Mouse (Mus musculus): ENCODE measurements at regions not wholly inside any gene's neighbourhood (a gene's known extent, or its start where the extent isn't known, plus 50 kb on each side); places are given as distances from the start of the nearest gene placed in this dataset.

DNA sequence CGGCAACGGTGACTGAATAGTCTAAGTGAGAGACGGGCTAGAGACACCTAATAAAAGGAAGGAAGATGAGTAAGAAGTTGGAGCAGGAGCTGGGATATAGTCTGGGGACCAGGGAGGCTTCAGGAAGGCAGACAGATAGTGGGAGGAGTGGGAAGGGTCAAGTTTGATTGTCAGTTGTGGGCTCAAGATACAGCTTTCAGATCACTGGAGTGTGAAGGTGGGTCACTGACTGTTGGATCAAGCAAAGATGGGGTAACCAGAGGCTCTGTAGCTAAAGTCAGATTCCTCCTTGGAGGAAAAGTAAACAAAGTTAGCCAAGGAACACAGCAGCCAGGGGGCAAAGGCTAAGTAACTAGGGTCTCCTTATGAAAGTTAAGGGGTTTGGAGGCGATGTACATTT, 364.1 kb upstream of the Mon1b start:
- in situ Hi-C loops (cut with MboI; ENCODE audit: low pct_ligation_motif_present, low pct_unique_long_range_greater_than_20kb, low sequenced_read_pairs): no loop called here

DNA sequence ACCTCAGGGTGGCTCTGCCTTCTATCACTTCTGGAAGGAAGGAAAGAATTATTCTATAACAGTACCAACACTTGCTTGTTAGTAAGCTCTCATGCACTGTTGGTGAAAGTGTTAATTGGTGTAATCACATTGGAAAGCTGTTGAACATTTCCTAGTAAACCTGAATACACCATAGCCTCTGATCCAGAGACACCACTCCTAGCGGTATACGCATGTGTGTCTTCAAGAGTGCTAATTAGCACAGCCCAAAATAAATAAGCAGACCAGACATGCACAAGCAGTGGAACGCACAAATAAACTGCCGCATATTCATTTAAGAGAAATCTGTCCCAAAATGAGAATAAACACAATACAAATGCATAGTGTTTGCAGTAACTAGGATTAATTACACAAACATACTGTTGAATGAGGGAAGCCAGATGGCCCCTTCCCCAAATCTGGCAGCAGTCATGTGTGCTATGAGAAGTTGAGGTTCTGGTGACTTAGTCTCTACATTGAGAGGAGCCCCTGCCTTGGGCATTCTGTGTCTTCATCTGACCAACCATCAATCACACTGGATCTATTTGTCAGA, 335.0 kb upstream of the Mon1b start:
- Histone ChIP-seq H3K79me2 (replicated peaks; ENCODE audit: control insufficient read depth, extremely low read depth, insufficient read depth, poor library complexity, severe bottlenecking) (no peaks in the 10 kb centered on the region), H3K9ac (ENCODE audit: insufficient read depth, low read depth) (no peak overlapping the region), H3K4me3 (replicated peaks in 1 of 3; ENCODE audit: low read depth in 2 of 3, low read length in 2 of 3, poor library complexity in 1 of 3) (no peak overlapping the region), H3K36me3 (replicated peaks in 1 of 2; ENCODE audit: control insufficient read depth in 1 of 2, insufficient read depth in 1 of 2, low read length in 1 of 2) (no peaks in the 10 kb centered on the region), H3K27me3 (replicated peaks) (no peaks in the 10 kb centered on the region), H3K4me2 (ENCODE audit: insufficient read depth, low read depth, poor library complexity, severe bottlenecking) (no peak overlapping the region), H3K27ac (ENCODE audit: insufficient read depth, low read depth) (no peak overlapping the region), H3K9me3 (replicated peaks; ENCODE audit: low read length) (peaks cover 34% of the 10 kb centered on the region), H3K4me1 (ENCODE audit: control insufficient read depth in 1 of 2, insufficient read depth in 2 of 2) (no peaks in the 10 kb centered on the region)
- in situ Hi-C loops (cut with MboI; ENCODE audit: low pct_ligation_motif_present, low pct_unique_long_range_greater_than_20kb, low sequenced_read_pairs) (no loop called here), dilution Hi-C loops (cut with MboI; ENCODE audit: extremely low pct_ligation_motif_present, extremely low pct_unique_long_range_greater_than_20kb, low sequenced_read_pairs) (no loop called here)
- no peak for DNase-seq (ENCODE audit: extremely low read depth)
- TF ChIP-seq POLR2A (IDR thresholded peaks at IDR 0.05; ENCODE audit: low read depth, low read length): no peak
- TF ChIP-seq JUND (conservative IDR thresholded peaks at IDR 0.05; ENCODE audit: low read depth, low read length): no peak
- no peak for TF ChIP-seq CTCF (conservative IDR thresholded peaks at IDR 0.05 in 1 of 2, IDR thresholded peaks at IDR 0.05 in 1 of 2; ENCODE audit: low read depth in 2 of 2, low read length in 2 of 2)
- no peak for TF ChIP-seq NELFE (IDR thresholded peaks at IDR 0.05; ENCODE audit: low read depth, low read length)
- TF ChIP-seq IRF4 (IDR thresholded peaks at IDR 0.05; ENCODE audit: low read depth, low read length): no peak
- TF ChIP-seq GABPA (IDR thresholded peaks at IDR 0.05; ENCODE audit: insufficient replicate concordance, low read depth, low read length): no peak
- TF ChIP-seq UBTF (IDR thresholded peaks at IDR 0.05; ENCODE audit: low read depth, low read length): no peak
- TF ChIP-seq ELF1 (IDR thresholded peaks at IDR 0.05; ENCODE audit: low read depth, low read length): no peak
- no peak for TF ChIP-seq KAT2A (IDR thresholded peaks at IDR 0.05; ENCODE audit: insufficient replicate concordance, low read length)
- no peak for TF ChIP-seq SIN3A (IDR thresholded peaks at IDR 0.05; ENCODE audit: low read length)
- TF ChIP-seq TCF12 (IDR thresholded peaks at IDR 0.05; ENCODE audit: low read depth, low read length): no peak
- no peak for TF ChIP-seq MAZ (IDR thresholded peaks at IDR 0.05; ENCODE audit: low read depth, low read length)
- TF ChIP-seq MEF2A (IDR thresholded peaks at IDR 0.05; ENCODE audit: borderline replicate concordance, low read depth, low read length): no peak
- TF ChIP-seq ZNF384 (IDR thresholded peaks at IDR 0.05; ENCODE audit: low read depth, low read length): no peak
- TF ChIP-seq ZC3H11A (IDR thresholded peaks at IDR 0.05; ENCODE audit: low read depth, low read length): no peak

More for the DNA sequence above, 364.1 kb upstream of the Mon1b start:
- Histone ChIP-seq H3K36me3 (replicated peaks in 1 of 2; ENCODE audit: control insufficient read depth in 1 of 2, insufficient read depth in 1 of 2, low read length in 1 of 2) (no peaks in the 10 kb centered on the region), H3K79me2 (replicated peaks; ENCODE audit: control insufficient read depth, extremely low read depth, insufficient read depth, poor library complexity, severe bottlenecking) (no peaks in the 10 kb centered on the region), H3K9me3 (replicated peaks; ENCODE audit: low read length) (peaks cover 55% of the 10 kb centered on the region), H3K27me3 (replicated peaks) (no peaks in the 10 kb centered on the region), H3K4me3 (replicated peaks in 1 of 3; ENCODE audit: low read depth in 2 of 3, low read length in 2 of 3, poor library complexity in 1 of 3) (no peak overlapping the region), H3K4me1 (ENCODE audit: control insufficient read depth in 1 of 2, insufficient read depth in 2 of 2) (no peaks in the 10 kb centered on the region), H3K27ac (ENCODE audit: insufficient read depth, low read depth) (no peak overlapping the region), H3K4me2 (ENCODE audit: insufficient read depth, low read depth, poor library complexity, severe bottlenecking) (no peak overlapping the region), H3K9ac (ENCODE audit: insufficient read depth, low read depth) (no peak overlapping the region)
- no peak for DNase-seq (ENCODE audit: extremely low read depth)
- no peak for TF ChIP-seq IRF4 (IDR thresholded peaks at IDR 0.05; ENCODE audit: low read depth, low read length)
- TF ChIP-seq TBP (conservative IDR thresholded peaks at IDR 0.05; ENCODE audit: low read depth, low read length): no peak
- no peak for TF ChIP-seq JUND (conservative IDR thresholded peaks at IDR 0.05; ENCODE audit: low read depth, low read length)
- TF ChIP-seq MAZ (IDR thresholded peaks at IDR 0.05; ENCODE audit: low read depth, low read length): no peak
- TF ChIP-seq KAT2A (IDR thresholded peaks at IDR 0.05; ENCODE audit: insufficient replicate concordance, low read length): no peak
- TF ChIP-seq ZKSCAN1 (IDR thresholded peaks at IDR 0.05; ENCODE audit: borderline replicate concordance, low read depth, low read length): no peak
- no peak for TF ChIP-seq HCFC1 (IDR thresholded peaks at IDR 0.05; ENCODE audit: low read depth, low read length)
- TF ChIP-seq ZMIZ1 (IDR thresholded peaks at IDR 0.05; ENCODE audit: low read depth, low read length): no peak
- no peak for TF ChIP-seq POLR2AphosphoS2 (IDR thresholded peaks at IDR 0.05; ENCODE audit: low read depth, low read length)
- no peak for TF ChIP-seq MXI1 (IDR thresholded peaks at IDR 0.05; ENCODE audit: low read depth, low read length)
- no peak for TF ChIP-seq NELFE (IDR thresholded peaks at IDR 0.05; ENCODE audit: low read depth, low read length)
- no peak for TF ChIP-seq JUN (IDR thresholded peaks at IDR 0.05; ENCODE audit: insufficient read depth, low read depth, low read length)
- no peak for TF ChIP-seq CHD2 (IDR thresholded peaks at IDR 0.05; ENCODE audit: low read length)
- no peak for TF ChIP-seq ZC3H11A (IDR thresholded peaks at IDR 0.05; ENCODE audit: low read depth, low read length)
- TF ChIP-seq RCOR1 (conservative IDR thresholded peaks at IDR 0.05; ENCODE audit: low read depth, low read length): no peak
- no peak for TF ChIP-seq BHLHE40 (IDR thresholded peaks at IDR 0.05; ENCODE audit: low read depth, low read length)
- no peak for TF ChIP-seq CTCF (conservative IDR thresholded peaks at IDR 0.05 in 1 of 2, IDR thresholded peaks at IDR 0.05 in 1 of 2; ENCODE audit: low read depth in 2 of 2, low read length in 2 of 2)
- TF ChIP-seq GABPA (IDR thresholded peaks at IDR 0.05; ENCODE audit: insufficient replicate concordance, low read depth, low read length): no peak
- TF ChIP-seq ETS1 (conservative IDR thresholded peaks at IDR 0.05; ENCODE audit: low read depth, low read length): no peak
- TF ChIP-seq PAX5 (IDR thresholded peaks at IDR 0.05; ENCODE audit: low read length): no peak
- dilution Hi-C loops (cut with MboI; ENCODE audit: extremely low pct_ligation_motif_present, extremely low pct_unique_long_range_greater_than_20kb, low sequenced_read_pairs): no loop called here

All from CH12.LX (cell line).